Mouse (Mus musculus): ENCODE data around the gene Ddn. TPM values are rescaled to one million over a fixed set of nuclear protein-coding genes. Genes with fewer than 3 reads are reported as not detected.

The Ddn gene
- polyA plus RNA-seq (2015; fragmentation: Nextera tagmentation; extraction: Ambion mirVana), result 0.46 and 0.47 TPM in 2 replicates

GRCm38 (mm10) chr15:98809390-98809789 is at the start of gene Ddn:
Gene Ddn (minus strand): TSS chr15:98809490.
- Histone ChIP-seq H3K27ac (replicated peaks) (no peak within 1 kb of the TSS), H3K4me1 (peaks cover 40% of the 10 kb centered on the region), H3K4me2 (replicated peaks) (peak within 1 kb of the TSS; percentile 75), H3K4me3 (peak within 1 kb of the TSS; percentile 50), H3K27me3 (peaks cover 58% of the 10 kb centered on the region), H3K9me3 (no peaks in the 10 kb centered on the region), H3K36me3 (peaks cover 30% of the 10 kb centered on the region), H3K9ac (replicated peaks) (no peak within 1 kb of the TSS)
- ATAC-seq (replicated peaks), result no peak
- WGBS, result 42% methylated on average over 3 of the region's 3 CpGs

- Histone ChIP-seq H3K4me3 (no peak overlapping the region), H3K27me3 (no peaks in the 10 kb centered on the region)
- WGBS, result 94% methylated on average over 16 of the region's 16 CpGs
These were observed 44.9 kb upstream of the Ddn start for GRCm38 (mm10) chr15:98854214-98854613.

GRCm38 (mm10) chr15:98853161-98853937 is 44.1 kb upstream of the Ddn start:
- Histone ChIP-seq H3K9ac (replicated peaks) (no peak overlapping the region), H3K27ac (replicated peaks) (no peak overlapping the region), H3K36me3 (peaks cover 100% of the 10 kb centered on the region), H3K4me1 (no peaks in the 10 kb centered on the region), H3K4me2 (replicated peaks) (no peak overlapping the region), H3K9me3 (no peaks in the 10 kb centered on the region), H3K4me3 (no peak overlapping the region), H3K27me3 (no peaks in the 10 kb centered on the region)
- 92% methylated on average over 28 of the region's 28 CpGs for WGBS
- 0 out of 2 replicates have a peak, but pooled peaks have one; percentile 21 for ATAC-seq (replicated peaks)

More at GRCm38 (mm10) chr15:98854214-98854613, 44.9 kb upstream of the Ddn start:
- no peak for ATAC-seq (replicated peaks)
- Histone ChIP-seq H3K9me3 (no peaks in the 10 kb centered on the region), H3K4me2 (replicated peaks) (no peak overlapping the region), H3K9ac (replicated peaks) (no peak overlapping the region), H3K27ac (replicated peaks) (no peak overlapping the region), H3K4me1 (no peaks in the 10 kb centered on the region), H3K36me3 (peaks cover 99% of the 10 kb centered on the region)

- Histone ChIP-seq H3K27me3 (no peaks in the 10 kb centered on the region), H3K27ac (replicated peaks) (no peak overlapping the region), H3K4me3 (no peak overlapping the region), H3K9me3 (no peaks in the 10 kb centered on the region), H3K4me1 (no peaks in the 10 kb centered on the region), H3K9ac (replicated peaks) (no peak overlapping the region), H3K36me3 (peaks cover 100% of the 10 kb centered on the region), H3K4me2 (replicated peaks) (no peak overlapping the region)
- 93% methylated on average over 9 of the region's 9 CpGs for WGBS
- ATAC-seq (replicated peaks), result no peak
These were observed 43.4 kb upstream of the Ddn start for GRCm38 (mm10) chr15:98852733-98853132.

- Histone ChIP-seq H3K27me3 (no peaks in the 10 kb centered on the region), H3K4me2 (replicated peaks) (no peak overlapping the region), H3K4me1 (no peaks in the 10 kb centered on the region), H3K9ac (replicated peaks) (no peak overlapping the region), H3K36me3 (peaks cover 100% of the 10 kb centered on the region), H3K27ac (replicated peaks) (no peak overlapping the region), H3K9me3 (no peaks in the 10 kb centered on the region), H3K4me3 (no peak overlapping the region)
- WGBS, result 94% methylated on average over 9 of the region's 9 CpGs
- no peak for ATAC-seq (replicated peaks)
These were observed 42.8 kb upstream of the Ddn start for GRCm38 (mm10) chr15:98852071-98852470.

GRCm38 (mm10) chr15:98851229-98851818 is 42.0 kb upstream of the Ddn start:
- Histone ChIP-seq H3K27me3 (no peaks in the 10 kb centered on the region), H3K27ac (replicated peaks) (no peak overlapping the region), H3K4me2 (replicated peaks) (no peak overlapping the region), H3K4me3 (no peak overlapping the region), H3K9ac (replicated peaks) (no peak overlapping the region), H3K4me1 (no peaks in the 10 kb centered on the region), H3K36me3 (peaks cover 100% of the 10 kb centered on the region), H3K9me3 (no peaks in the 10 kb centered on the region)
- no peak for ATAC-seq (replicated peaks)
- 90% methylated on average over 21 of the region's 21 CpGs for WGBS

- Histone ChIP-seq H3K4me1 (no peaks in the 10 kb centered on the region), H3K27ac (replicated peaks) (no peak overlapping the region), H3K4me3 (no peak overlapping the region), H3K36me3 (peaks cover 100% of the 10 kb centered on the region), H3K27me3 (no peaks in the 10 kb centered on the region), H3K9me3 (no peaks in the 10 kb centered on the region), H3K9ac (replicated peaks) (no peak overlapping the region), H3K4me2 (replicated peaks) (no peak overlapping the region)
- no peak for ATAC-seq (replicated peaks)
- WGBS, result 91% methylated on average over 14 of the region's 14 CpGs
These were observed 41.4 kb upstream of the Ddn start for GRCm38 (mm10) chr15:98850668-98851067.

- no peak for ATAC-seq (replicated peaks)
- H3K9me3 ChIP-seq, result no peaks in the 10 kb centered on the region
- H3K9ac ChIP-seq (replicated peaks), result no peak overlapping the region
- H3K27ac ChIP-seq (replicated peaks), result no peak overlapping the region
- no peak overlapping the region for H3K4me2 ChIP-seq (replicated peaks)
- 90% methylated on average over 16 of the region's 16 CpGs for WGBS
- H3K4me3 ChIP-seq, result no peak overlapping the region
- H3K27me3 ChIP-seq, result no peaks in the 10 kb centered on the region
- H3K36me3 ChIP-seq, result peaks cover 100% of the 10 kb centered on the region
- no peaks in the 10 kb centered on the region for H3K4me1 ChIP-seq
These were observed 40.8 kb upstream of the Ddn start for GRCm38 (mm10) chr15:98849956-98850600.

GRCm38 (mm10) chr15:98849165-98849564 is 39.9 kb upstream of the Ddn start:
- Histone ChIP-seq H3K4me2 (replicated peaks) (no peak overlapping the region), H3K4me1 (no peaks in the 10 kb centered on the region), H3K9ac (replicated peaks) (no peak overlapping the region), H3K9me3 (no peaks in the 10 kb centered on the region), H3K27me3 (no peaks in the 10 kb centered on the region), H3K4me3 (no peak overlapping the region), H3K36me3 (peaks cover 100% of the 10 kb centered on the region), H3K27ac (replicated peaks) (no peak overlapping the region)
- no peak for ATAC-seq (replicated peaks)
- WGBS, result 96% methylated on average over 11 of the region's 11 CpGs

- H3K9me3 ChIP-seq, result no peaks in the 10 kb centered on the region
- ATAC-seq (replicated peaks), result no peak
- peaks cover 100% of the 10 kb centered on the region for H3K36me3 ChIP-seq
- 91% methylated on average over 8 of the region's 8 CpGs for WGBS
- no peak overlapping the region for H3K4me2 ChIP-seq (replicated peaks)
- H3K27ac ChIP-seq (replicated peaks), result no peak overlapping the region
- no peaks in the 10 kb centered on the region for H3K27me3 ChIP-seq
- no peak overlapping the region for H3K9ac ChIP-seq (replicated peaks)
- no peaks in the 10 kb centered on the region for H3K4me1 ChIP-seq
- no peak overlapping the region for H3K4me3 ChIP-seq
These were observed 36.9 kb upstream of the Ddn start for GRCm38 (mm10) chr15:98846140-98846539.

GRCm38 (mm10) chr15:98845149-98845548 is 35.9 kb upstream of the Ddn start:
- Histone ChIP-seq H3K4me2 (replicated peaks) (no peak overlapping the region), H3K4me3 (no peak overlapping the region), H3K27ac (replicated peaks) (no peak overlapping the region), H3K9me3 (no peaks in the 10 kb centered on the region), H3K9ac (replicated peaks) (no peak overlapping the region), H3K27me3 (no peaks in the 10 kb centered on the region), H3K4me1 (no peaks in the 10 kb centered on the region), H3K36me3 (peaks cover 100% of the 10 kb centered on the region)
- WGBS, result 98% methylated on average over 2 of the region's 2 CpGs
- ATAC-seq (replicated peaks), result no peak

GRCm38 (mm10) chr15:98843595-98844223 is 34.4 kb upstream of the Ddn start:
- 95% methylated on average over 11 of the region's 11 CpGs for WGBS
- H3K36me3 ChIP-seq, result peaks cover 100% of the 10 kb centered on the region

More at GRCm38 (mm10) chr15:98843595-98844223, 34.4 kb upstream of the Ddn start:
- H3K4me1 ChIP-seq, result no peaks in the 10 kb centered on the region
- H3K27ac ChIP-seq (replicated peaks), result no peak overlapping the region
- no peak for ATAC-seq (replicated peaks)
- H3K9ac ChIP-seq (replicated peaks), result no peak overlapping the region
- no peak overlapping the region for H3K4me3 ChIP-seq
- H3K9me3 ChIP-seq, result no peaks in the 10 kb centered on the region
- no peaks in the 10 kb centered on the region for H3K27me3 ChIP-seq
- no peak overlapping the region for H3K4me2 ChIP-seq (replicated peaks)

All from forebrain, embryonic 15.5 days (tissue).